Mouse (Mus musculus) olfactory bulb, adult 2 months (tissue): Measurements from ENCODE around the gene Fbxl5.

ENCODE experiments used
- CTCF ChIP-seq: fragments of 200-500 bp; IDR thresholded peaks from 2 replicates; pipeline ENCODE4 v1.5.1; 2012; ENCODE audit warnings: low read depth, mild to moderate bottlenecking, low read length, moderate library complexity; ENCODE audit not compliant: insufficient read depth
- POLR2A ChIP-seq: fragments of 200-500 bp; IDR thresholded peaks from 2 replicates; pipeline ENCODE4 v1.6.1; 2012; ENCODE audit warnings: mild to moderate bottlenecking, low read depth, low read length, moderate library complexity; ENCODE audit not compliant: insufficient read depth

DNA sequence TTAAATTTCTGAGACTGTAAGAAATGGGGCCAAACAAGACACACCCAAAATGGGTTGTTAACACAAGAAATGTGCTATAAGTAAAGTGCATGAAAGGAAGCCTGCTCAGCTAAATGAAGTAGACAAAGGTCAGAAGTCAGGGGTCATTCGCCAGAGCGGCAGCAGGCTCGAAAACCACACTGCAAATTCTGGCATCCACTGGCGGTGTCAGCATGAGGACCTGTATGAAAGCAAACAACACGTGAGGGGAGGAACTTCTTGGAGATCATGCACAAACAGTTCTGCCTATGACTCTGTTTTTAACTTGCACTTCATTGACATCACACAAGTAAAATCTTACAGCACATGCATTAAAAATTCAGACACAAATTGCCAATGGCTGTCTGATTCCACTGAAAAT lies 76.3 kb downstream of the Fbxl5 start:
- no peak for TF ChIP-seq CTCF
- no peak for TF ChIP-seq POLR2A
